Mouse (Mus musculus) cerebellum, postnatal 4 days (tissue): ENCODE measurements around the gene Mageb5.
"Not testable (repeated sequence)": the region's sequence is repeated elsewhere in the genome, so short reads cannot be mapped to it uniquely, and the experiment has no call there.

ENCODE experiments used
- DNase-seq, 2 experiments: peaks; one replicate each; pipeline ENCODE4 v3.0.0; 2022; ENCODE audit warnings: low spot score in 2 of 2, mixed read lengths in 1 of 2

Gene Mageb5

DNA sequence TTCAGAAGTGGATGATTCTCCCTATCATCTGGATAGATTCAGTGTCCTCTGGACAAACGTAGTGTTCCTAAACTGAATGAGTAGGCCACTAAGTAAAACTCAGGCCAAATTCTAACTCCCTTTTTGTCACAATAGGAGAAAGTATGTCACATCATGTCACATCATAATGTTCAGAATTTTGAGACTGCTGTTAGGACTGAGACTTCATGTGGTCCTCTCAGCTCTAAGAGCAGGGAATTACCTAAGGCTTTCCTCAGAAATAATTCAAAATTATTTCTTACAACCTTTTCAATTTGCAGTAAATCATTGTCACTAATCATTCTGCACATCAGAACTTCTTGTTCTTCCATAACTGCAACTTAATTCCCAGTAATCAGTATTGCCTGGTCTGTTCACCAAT lies at the start of gene Mageb5:
Gene Mageb5 (minus strand): TSS at position 101 of the 400 bp plus-strand sequence.
- DNase-seq = not testable (repeated sequence)

- DNase-seq = not testable (repeated sequence)
Measured at GRCm38 (mm10) chrX:91759591-91760226, 23.1 kb downstream of the Mageb5 start.
